Mouse (Mus musculus): ENCODE data around the gene Syt10.
"Not testable (repeated sequence)": the region's sequence is repeated elsewhere in the genome, so short reads cannot be mapped to it uniquely, and the experiment has no call there.

DNA sequence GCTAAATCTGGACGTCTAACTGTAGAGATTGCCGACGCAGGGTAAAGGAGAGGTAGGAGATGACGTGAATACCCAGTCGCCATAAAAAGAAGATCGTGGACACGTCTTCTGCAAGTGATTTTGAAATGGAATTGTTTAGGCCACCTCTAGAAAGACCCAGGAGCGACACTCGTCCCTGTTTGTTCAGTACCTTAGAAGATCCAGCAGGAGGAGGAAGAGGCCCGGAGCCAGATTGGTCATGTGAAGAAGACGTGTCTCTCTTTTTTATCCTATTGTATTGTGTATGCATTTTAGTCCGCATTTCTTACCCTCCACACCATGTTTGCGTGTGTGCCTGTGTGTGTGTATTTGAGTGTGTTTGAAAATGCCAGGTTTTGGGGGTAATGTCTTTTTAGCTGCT is 75.6 kb downstream of the Syt10 start:
- not testable (repeated sequence) for TF ChIP-seq CTCF (IDR thresholded peaks at IDR 0.05; ENCODE audit: low read depth, low read length); POLR2A (IDR thresholded peaks at IDR 0.05; ENCODE audit: borderline replicate concordance, low read depth, low read length)

All from bone marrow macrophage, adult 2 months (primary cell).